Mouse (Mus musculus) C2C12 (cell line): ENCODE data around the gene Pcsk5.

Experiments used
- CEBPB ChIP-seq: IDR thresholded peaks from one replicate; pipeline ENCODE4 v1.6.1; 2011; ENCODE audit warnings: low read depth, mild to moderate bottlenecking, control low read depth, moderate library complexity
- CTCF ChIP-seq: IDR thresholded peaks from one replicate; pipeline ENCODE4 v1.5.1; 2011; ENCODE audit not compliant: control insufficient read depth, insufficient read depth, insufficient read length
- FOSL1 ChIP-seq: IDR thresholded peaks from one replicate; pipeline ENCODE4 v1.8.0; 2011; ENCODE audit warnings: mild to moderate bottlenecking, low read length; ENCODE audit not compliant: poor library complexity, insufficient read depth, severe bottlenecking
- MAX ChIP-seq: IDR thresholded peaks from one replicate; pipeline ENCODE4 v1.6.1; 2011; ENCODE audit warnings: mild to moderate bottlenecking, control low read depth
- MYOD1 ChIP-seq: IDR thresholded peaks from one replicate; pipeline ENCODE4 v1.6.1; 2011; ENCODE audit warnings: low read depth; ENCODE audit not compliant: control insufficient read depth, insufficient read length
- MYOG ChIP-seq: IDR thresholded peaks from one replicate; pipeline ENCODE4 v1.6.1; 2011; ENCODE audit not compliant: control insufficient read depth, insufficient read length; ENCODE audit errors: extremely low read depth
- USF1 ChIP-seq: IDR thresholded peaks from one replicate; pipeline ENCODE4 v1.6.1; 2011; ENCODE audit warnings: low read depth, mild to moderate bottlenecking, control low read depth, moderate library complexity

- TF ChIP-seq CTCF (no peak), MAX (no peak), MYOG (no peak), MYOD1 (no peak), USF1 (no peak), CEBPB (no peak), FOSL1 (no peak)
These were observed 89.1 kb downstream of the Pcsk5 start for GRCm38 (mm10) chr19:17748331-17748730.
